Mouse (Mus musculus) 416B (cell line): Measurements from ENCODE around the gene Eefsec.
A peak's percentile ranks its signal among the peaks of the same experiment; 100 is the strongest.

ENCODE experiments used
- DNase-seq: peaks from one replicate; pipeline ENCODE4 v3.0.0; 2011; ENCODE audit warnings: low read depth

The Eefsec gene

GRCm38 (mm10) chr6:88342965-88343364, 103.4 kb downstream of the Eefsec start:
- DNase-seq = no peak

GRCm38 (mm10) chr6:88341182-88341581, 105.2 kb downstream of the Eefsec start:
- DNase-seq = no peak

- DNase-seq = no peak
These were observed 105.6 kb downstream of the Eefsec start for GRCm38 (mm10) chr6:88340761-88341160.

GRCm38 (mm10) chr6:88329336-88329735, 117.0 kb downstream of the Eefsec start:
- DNase-seq = no peak

GRCm38 (mm10) chr6:88321879-88322278, 124.5 kb downstream of the Eefsec start:
- DNase-seq = peak; percentile 44

- no peak for DNase-seq
These were observed 125.1 kb downstream of the Eefsec start for GRCm38 (mm10) chr6:88321253-88321652.

GRCm38 (mm10) chr6:88319735-88320134, 126.6 kb downstream of the Eefsec start:
- no peak for DNase-seq

GRCm38 (mm10) chr6:88315295-88315694, 131.0 kb downstream of the Eefsec start:
- no peak for DNase-seq

- DNase-seq = no peak
These were observed 132.4 kb downstream of the Eefsec start for GRCm38 (mm10) chr6:88313937-88314336.

GRCm38 (mm10) chr6:88311593-88311992, 134.7 kb downstream of the Eefsec start:
- no peak for DNase-seq

- DNase-seq = peak; percentile 27
These were observed 140.1 kb downstream of the Eefsec start for GRCm38 (mm10) chr6:88306100-88306746.

GRCm38 (mm10) chr6:88301234-88301633, 145.1 kb downstream of the Eefsec start:
- no peak for DNase-seq

GRCm38 (mm10) chr6:88299491-88299890, 146.8 kb downstream of the Eefsec start:
- DNase-seq = no peak

GRCm38 (mm10) chr6:88292274-88292909, 153.9 kb downstream of the Eefsec start:
- no peak for DNase-seq

GRCm38 (mm10) chr6:88290129-88290766, 156.1 kb downstream of the Eefsec start:
- no peak for DNase-seq

- no peak for DNase-seq
These were observed 168.2 kb downstream of the Eefsec start for GRCm38 (mm10) chr6:88278141-88278540.

- no peak for DNase-seq
These were observed 169.1 kb downstream of the Eefsec start for GRCm38 (mm10) chr6:88277242-88277641.

GRCm38 (mm10) chr6:88276221-88276620, 170.1 kb downstream of the Eefsec start:
- no peak for DNase-seq

GRCm38 (mm10) chr6:88274623-88275022, 171.7 kb downstream of the Eefsec start:
- DNase-seq = no peak

- no peak for DNase-seq
These were observed 178.4 kb downstream of the Eefsec start for GRCm38 (mm10) chr6:88267970-88268369.

GRCm38 (mm10) chr6:88267068-88267467, 179.3 kb downstream of the Eefsec start:
- DNase-seq = no peak

- no peak for DNase-seq
These were observed 180.3 kb downstream of the Eefsec start for GRCm38 (mm10) chr6:88266055-88266454.

- peak; percentile 54 for DNase-seq
These were observed 181.0 kb downstream of the Eefsec start for GRCm38 (mm10) chr6:88265355-88265754.
